In the genomic region with DNA sequence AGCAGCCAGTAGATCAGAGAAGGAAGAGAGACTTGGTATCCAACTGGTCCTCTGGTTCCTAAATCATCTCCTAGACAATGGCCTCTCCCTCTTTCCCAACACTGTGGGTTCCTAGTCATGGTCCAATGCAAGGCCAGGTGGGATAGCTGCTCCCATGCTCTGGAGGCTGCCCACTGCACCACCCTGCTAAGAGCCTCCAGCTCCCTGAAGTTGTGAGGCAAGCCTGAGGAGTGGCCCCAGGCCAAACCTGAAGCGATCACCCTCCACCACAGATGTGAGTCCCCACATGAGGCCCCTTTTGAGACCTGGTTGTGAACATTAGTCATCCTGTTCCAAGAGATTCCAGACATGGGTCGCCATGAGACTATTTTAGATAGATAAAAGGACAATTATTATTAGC, we compare ENCODE assay signal across 15 mouse cellular contexts.
"Had no signal": no experiment of that assay in that cellular context is flagged by ENCODE, and none has a peak within 500 bp of the region (broad histone marks: within the 10 kb centered on the region; RNA-seq: fewer than 3 reads in every experiment).

No protein-coding gene starts in this region.

- DNase-seq: heart, postnatal 10 days; heart, postnatal 14 days; heart, postnatal 36 days; kidney, adult 11 months; kidney, adult 18-20 months; kidney, adult 2 months; kidney, adult 8-10 months; kidney, adult 9 months; kidney, postnatal 10 days; kidney, postnatal 14 days; kidney, postnatal 25 days; kidney, postnatal 36 days; kidney, postnatal 4 days; layer of hippocampus, adult 9-11 months; layer of hippocampus, postnatal 36 days had no signal
